Mouse (Mus musculus): Measurements from ENCODE around the gene Cops9. TPM values are rescaled to one million over a fixed set of nuclear protein-coding genes. Genes with fewer than 3 reads are reported as not detected.
A peak's percentile ranks its signal among the peaks of the same experiment; 100 is the strongest.

Cops9 gene
- total RNA-seq, 2 experiments from 2014 or later = 231 to 252 TPM

- intact Hi-C loops (cut with DNase I) = loop anchor here (5.0 kb wide), 2 partner anchors 91 to 141 kb away; partner anchors contain the start of gene Ndufa10
These were observed 28.6 kb downstream of the Cops9 start for GRCm38 (mm10) chr1:92613175-92613574.

DNA sequence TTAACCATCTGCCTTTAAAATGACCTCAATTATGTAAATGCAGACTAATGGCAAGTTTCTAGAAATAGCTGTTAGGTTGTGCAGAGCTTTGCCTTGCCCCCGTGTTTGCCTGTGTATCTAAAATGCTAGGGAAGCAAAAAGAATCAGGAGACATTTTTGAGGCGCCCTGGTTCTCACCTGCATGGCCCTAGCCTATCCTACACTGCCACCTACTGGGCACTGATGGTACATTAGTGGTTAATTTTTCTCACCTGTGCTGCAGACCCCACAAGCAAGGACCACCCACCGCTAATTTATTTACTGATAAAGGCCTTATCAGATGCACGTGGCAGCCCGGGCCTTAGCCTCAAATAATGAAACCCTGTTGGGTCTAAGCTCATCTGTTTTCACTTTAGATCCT lies 30.8 kb downstream of the Cops9 start:
- peak; percentile 64 for DNase-seq
- intact Hi-C loops (cut with DNase I) = loop anchor here (5.0 kb wide), 2 partner anchors 89 to 139 kb away; partner anchors contain the start of gene Ndufa10

More at GRCm38 (mm10) chr1:92613175-92613574, 28.6 kb downstream of the Cops9 start:
- no peak for DNase-seq

- no peak for DNase-seq
- intact Hi-C loops (cut with DNase I) = no loop called here
These were observed 34.1 kb downstream of the Cops9 start for GRCm38 (mm10) chr1:92607711-92608110.

DNA sequence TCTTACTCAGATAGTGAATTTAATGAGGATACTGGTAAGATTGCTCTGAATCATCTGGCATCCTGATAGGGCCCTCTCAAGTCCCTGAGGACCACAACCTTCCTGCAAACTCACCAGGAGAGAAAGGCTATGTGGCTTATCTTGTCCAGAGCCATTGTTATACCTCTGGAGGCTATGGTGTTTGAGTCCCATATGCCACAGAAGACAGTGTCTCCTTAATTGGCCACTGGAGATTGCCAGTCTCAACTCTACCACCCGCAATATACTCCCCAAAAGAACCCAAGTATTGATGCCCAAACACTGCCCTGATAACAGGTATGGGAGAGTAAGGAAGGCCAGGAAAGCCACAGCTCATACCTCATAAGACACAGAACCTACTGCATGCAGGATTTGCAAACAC lies 36.3 kb downstream of the Cops9 start, which contains the start of gene Olfr1410:
TSS of gene Olfr1410 (plus strand) at position 301 of the 400 bp plus-strand sequence.
- intact Hi-C loops (cut with DNase I) = no loop called here
- DNase-seq = no peak

GRCm38 (mm10) chr1:92596019-92596418 lies 45.8 kb downstream of the Cops9 start:
- intact Hi-C loops (cut with DNase I) = no loop called here
- no peak for DNase-seq

- DNase-seq = no peak
- intact Hi-C loops (cut with DNase I) = no loop called here
These were observed 47.7 kb downstream of the Cops9 start, which contains the start of gene Olfr1411 for GRCm38 (mm10) chr1:92594111-92594510. Gene Olfr1411 (plus strand): TSS chr1:92594411.

Other genes starting within 250 kb of the Cops9 start
- gene Ndufa10, start 168.1 kb downstream of the Cops9 start, total RNA-seq (2021) = 100 to 1,000 TPM; 161 to 166 TPM
- not detected for gene Olfr1416, start 156.9 kb downstream of the Cops9 start, total RNA-seq (2021)
- gene Olfr1415, start 145.9 kb downstream of the Cops9 start, total RNA-seq (2021) = not detected
- gene Olfr1414, start 123.3 kb downstream of the Cops9 start, total RNA-seq (2021) = not detected
- not detected for gene Olfr1413, start 70.7 kb downstream of the Cops9 start, total RNA-seq (2021)
- not detected for gene Olfr1412, start 56.2 kb downstream of the Cops9 start, total RNA-seq (2021)
- not detected for gene Olfr1411, start 47.6 kb downstream of the Cops9 start, total RNA-seq (2021)
- gene Olfr1410, start 36.2 kb downstream of the Cops9 start, total RNA-seq (2021) = not detected
- gene Olfr12, start 24.2 kb downstream of the Cops9 start, total RNA-seq (2021) = not detected
- gene Otos, start 6.9 kb upstream of the Cops9 start, total RNA-seq (2021) = not detected
- gene Gpc1, start 189.7 kb upstream of the Cops9 start, total RNA-seq (2021) = 100 to 1,000 TPM; 160 to 188 TPM